Mouse (Mus musculus): ENCODE results near the gene Galnt10.
A peak's percentile ranks its signal among the peaks of the same experiment; 100 is the strongest.

Galnt10 gene

DNA sequence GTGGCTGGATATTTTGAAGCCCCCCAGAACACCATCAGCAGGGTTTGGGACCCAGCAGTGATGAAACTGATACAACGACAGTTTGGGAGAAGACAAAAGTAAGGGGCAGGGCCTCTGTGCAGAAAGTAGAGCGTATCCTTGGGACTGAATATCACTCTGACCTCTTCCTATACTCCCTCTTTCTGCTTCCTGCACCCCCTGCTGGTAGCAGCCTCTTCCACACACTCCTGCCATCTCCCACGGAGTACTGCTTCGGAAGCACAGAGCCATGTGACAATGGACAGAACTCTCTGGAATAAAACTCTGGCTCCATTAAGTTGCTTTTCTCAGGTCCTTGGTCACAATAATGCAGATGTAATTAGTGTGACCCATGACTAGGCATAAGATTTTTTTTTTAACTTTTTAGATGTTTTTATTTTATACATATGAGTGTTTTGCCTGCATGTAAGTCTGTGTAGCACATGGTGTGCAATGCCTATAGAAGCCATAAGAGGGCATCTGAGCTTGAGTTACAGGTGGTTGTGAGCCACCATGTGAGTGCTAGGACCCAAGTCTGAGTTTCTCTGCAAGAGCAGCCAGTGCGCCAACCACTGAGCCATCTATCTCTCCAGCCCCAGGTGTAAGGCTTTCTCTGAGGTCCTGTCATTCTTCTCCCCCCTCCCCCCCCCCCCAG lies 79.7 kb downstream of the Galnt10 start:
- no peak for DNase-seq (ENCODE audit: low spot score in 2 of 2)

GRCm38 (mm10) chr11:57725926-57726325 lies 80.7 kb downstream of the Galnt10 start:
- DNase-seq (ENCODE audit: low spot score in 2 of 2) = no peak

DNA sequence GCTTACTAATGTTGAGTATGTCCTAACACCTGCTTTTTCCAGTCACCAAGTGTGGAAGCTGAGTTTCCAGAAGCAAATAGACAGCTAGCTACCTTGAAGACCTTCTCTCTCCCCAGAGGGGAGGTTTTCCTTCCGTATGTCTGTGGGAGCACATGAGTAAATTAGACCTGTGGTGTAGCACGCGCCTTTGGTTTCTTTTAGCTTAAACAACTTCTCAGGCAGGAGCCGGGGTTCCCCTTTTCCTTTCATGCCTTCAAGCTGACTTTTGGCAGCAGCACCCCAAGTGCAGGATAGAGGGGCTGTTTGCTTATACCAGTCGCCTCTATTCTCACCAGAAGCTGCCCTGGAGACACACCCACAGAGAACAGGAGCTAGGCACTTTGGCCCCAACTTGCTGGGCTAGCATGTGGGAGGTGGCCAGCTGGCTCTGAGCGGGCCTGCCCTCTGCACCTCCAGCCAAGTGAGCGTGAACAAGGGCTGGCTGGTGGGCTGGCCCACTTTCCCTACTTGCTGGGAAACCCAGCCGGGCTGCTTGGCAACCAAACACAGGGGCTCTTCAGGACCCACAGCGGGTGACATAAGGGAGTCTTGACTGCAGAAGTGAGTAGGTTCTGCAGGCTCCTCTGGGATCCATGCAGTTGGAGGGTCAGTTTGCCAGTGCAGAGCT lies 82.2 kb downstream of the Galnt10 start:
- peak; percentile 10 to 34 for DNase-seq (ENCODE audit: low spot score in 2 of 2)

GRCm38 (mm10) chr11:57732410-57733281 lies 87.4 kb downstream of the Galnt10 start:
- DNase-seq (ENCODE audit: low spot score in 2 of 2) = no peak

DNA sequence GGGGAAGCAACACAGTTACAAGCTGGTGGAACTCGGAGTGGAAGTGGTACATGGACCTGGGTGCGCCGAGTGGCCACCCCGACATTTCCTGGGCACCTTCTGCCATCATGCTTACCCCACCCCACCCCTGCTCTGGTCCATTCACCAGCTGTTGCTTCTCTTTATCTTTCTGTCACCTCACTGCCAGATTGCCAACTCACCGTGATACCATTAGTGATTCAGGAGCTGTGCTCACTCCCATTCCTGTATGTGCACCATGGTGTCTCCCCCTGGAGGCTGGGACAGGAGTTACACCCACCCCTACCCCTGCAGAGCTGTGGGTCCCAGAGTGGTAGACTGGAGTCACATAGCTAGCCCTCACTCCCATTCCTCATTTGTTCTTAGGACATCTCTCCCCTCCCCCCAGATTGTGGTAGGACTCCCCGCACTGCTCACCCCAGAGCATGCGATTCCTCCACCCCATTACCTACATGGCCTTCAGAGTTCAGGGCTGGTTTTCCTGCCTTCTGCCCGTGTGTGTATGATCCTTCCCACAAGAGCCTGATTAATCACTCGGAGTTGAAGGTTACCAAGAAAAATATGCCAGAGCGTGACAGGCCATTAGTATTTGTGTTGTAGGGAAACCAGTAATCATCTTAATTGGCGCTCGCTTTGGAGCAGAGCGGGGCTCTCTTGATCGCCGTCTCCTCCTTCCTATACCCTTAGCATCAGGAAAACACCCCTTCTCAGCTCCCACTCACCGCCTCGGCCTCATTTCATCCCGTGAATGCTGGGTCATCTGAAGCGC lies 102.2 kb downstream of the Galnt10 start:
- DNase-seq (ENCODE audit: low spot score in 2 of 2) = no peak

GRCm38 (mm10) chr11:57753538-57754203 lies 108.4 kb downstream of the Galnt10 start:
- DNase-seq (ENCODE audit: low spot score in 2 of 2) = no peak

DNA sequence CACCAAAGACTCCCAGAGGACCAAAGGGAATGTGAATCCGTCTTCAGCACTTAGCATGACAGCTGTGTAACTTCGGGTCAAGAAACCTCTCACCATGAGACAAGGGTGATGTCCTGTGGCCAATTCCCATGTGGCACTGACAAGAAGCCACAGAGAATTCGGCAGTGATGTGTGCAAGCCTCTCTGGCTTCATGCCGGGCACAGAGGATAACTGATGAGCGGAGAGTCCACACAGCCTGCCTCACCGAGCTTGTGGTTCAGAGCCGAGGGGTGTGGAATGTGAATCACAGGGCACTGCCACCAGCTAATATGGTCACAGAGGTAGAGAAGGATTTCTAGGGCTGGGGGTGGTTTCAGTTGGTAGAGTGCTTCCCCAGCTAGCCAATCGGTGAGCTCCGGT lies 113.4 kb downstream of the Galnt10 start:
- DNase-seq (ENCODE audit: low spot score in 2 of 2) = no peak

- no peak for DNase-seq (ENCODE audit: low spot score in 2 of 2)
Observed at GRCm38 (mm10) chr11:57760509-57761058, 115.3 kb downstream of the Galnt10 start.

- no peak for DNase-seq (ENCODE audit: low spot score in 2 of 2)
Observed at GRCm38 (mm10) chr11:57761347-57761746, 116.1 kb downstream of the Galnt10 start.

GRCm38 (mm10) chr11:57764124-57764523 lies 118.9 kb downstream of the Galnt10 start:
- DNase-seq (ENCODE audit: low spot score in 2 of 2) = no peak

GRCm38 (mm10) chr11:57766617-57767016 lies 121.4 kb downstream of the Galnt10 start:
- no peak for DNase-seq (ENCODE audit: low spot score in 2 of 2)

- DNase-seq (ENCODE audit: low spot score in 2 of 2) = no peak
Observed at GRCm38 (mm10) chr11:57767171-57767570, 121.9 kb downstream of the Galnt10 start.

DNA sequence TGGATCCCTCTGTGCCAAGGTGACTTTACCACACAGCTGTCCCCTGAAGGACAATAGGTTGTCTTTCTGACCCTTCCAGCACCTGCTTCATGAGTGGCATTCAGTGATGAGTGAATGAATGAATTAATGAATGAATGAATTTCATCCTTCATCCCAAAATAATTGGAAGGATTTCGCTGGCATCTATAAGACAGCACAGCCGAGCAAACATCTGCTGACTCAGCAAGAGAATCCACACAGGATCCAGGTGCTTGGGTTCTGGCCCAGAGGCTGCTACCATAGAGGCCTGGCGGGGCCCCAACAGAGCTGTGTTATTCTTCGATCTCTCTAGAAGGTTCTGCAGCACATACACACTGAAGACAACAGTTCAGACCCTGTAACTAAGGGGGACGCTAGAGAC lies 125.5 kb downstream of the Galnt10 start:
- no peak for DNase-seq (ENCODE audit: low spot score in 2 of 2)

- no peak for DNase-seq (ENCODE audit: low spot score in 2 of 2)
Observed at GRCm38 (mm10) chr11:57771676-57772075, 126.4 kb downstream of the Galnt10 start.

DNA sequence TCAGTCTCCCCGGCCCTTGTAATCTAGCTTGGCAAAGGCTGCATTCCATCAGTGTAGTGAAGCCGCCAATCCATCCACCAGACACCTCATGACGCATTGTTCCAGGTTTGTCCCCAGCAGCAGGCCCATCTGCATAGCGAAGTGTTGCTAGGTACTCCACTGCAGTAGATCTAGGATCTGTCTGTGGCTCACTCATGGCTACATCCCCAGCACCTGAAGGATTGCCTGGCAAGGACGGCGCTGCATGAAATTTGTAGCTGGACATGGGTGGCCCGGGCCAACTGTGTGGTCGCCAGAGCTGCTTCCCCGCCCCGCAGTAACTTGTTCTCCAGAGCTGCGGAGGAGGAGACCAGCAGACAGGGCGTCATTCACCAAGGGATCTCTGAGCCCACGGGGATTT lies 128.2 kb downstream of the Galnt10 start:
- DNase-seq (ENCODE audit: low spot score in 2 of 2) = no peak

- DNase-seq (ENCODE audit: low spot score in 2 of 2) = no peak
Observed at GRCm38 (mm10) chr11:57773936-57774335, 128.7 kb downstream of the Galnt10 start.

GRCm38 (mm10) chr11:57775868-57776267 lies 130.6 kb downstream of the Galnt10 start:
- no peak for DNase-seq (ENCODE audit: low spot score in 2 of 2)

DNA sequence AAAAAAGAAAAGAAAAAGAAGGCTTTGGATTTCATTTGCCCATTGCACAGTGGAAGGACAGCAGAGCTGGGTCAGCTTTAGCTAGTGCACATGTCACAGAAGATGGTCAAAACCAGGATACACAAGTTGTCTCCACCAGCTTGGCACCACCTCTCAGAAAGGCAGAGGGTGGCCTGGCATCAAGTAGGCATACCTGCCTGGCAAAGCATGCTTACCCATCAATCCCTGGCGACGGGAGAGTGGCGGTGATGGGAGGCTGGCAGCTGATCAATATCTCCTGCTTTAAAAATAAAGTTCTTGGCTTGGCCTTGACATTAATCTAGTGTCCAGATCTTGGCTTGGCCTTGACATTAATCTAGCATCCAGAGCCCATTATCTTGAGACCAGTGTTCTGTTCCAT lies 131.3 kb downstream of the Galnt10 start:
- no peak for DNase-seq (ENCODE audit: low spot score in 2 of 2)

DNA sequence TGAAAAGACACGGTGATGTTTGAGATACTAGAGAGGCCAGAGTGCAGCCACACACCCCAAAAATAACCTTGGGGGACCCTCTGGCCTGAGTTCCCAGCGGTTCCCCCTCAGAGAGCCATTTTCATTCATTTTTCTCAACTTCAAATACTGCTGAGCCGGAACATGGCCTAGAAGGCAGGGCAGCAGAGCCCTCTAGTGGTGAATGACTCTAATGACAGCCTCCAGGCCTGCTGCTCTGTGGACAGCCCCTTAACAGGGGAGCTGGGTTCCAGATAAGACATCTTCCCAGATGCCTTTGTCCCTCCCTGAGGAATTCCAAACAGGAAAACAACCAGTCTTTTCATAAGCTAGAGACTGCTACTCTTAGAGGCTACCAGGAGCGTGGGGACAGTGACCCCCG lies 133.1 kb downstream of the Galnt10 start:
- no peak for DNase-seq (ENCODE audit: low spot score in 2 of 2)

DNA sequence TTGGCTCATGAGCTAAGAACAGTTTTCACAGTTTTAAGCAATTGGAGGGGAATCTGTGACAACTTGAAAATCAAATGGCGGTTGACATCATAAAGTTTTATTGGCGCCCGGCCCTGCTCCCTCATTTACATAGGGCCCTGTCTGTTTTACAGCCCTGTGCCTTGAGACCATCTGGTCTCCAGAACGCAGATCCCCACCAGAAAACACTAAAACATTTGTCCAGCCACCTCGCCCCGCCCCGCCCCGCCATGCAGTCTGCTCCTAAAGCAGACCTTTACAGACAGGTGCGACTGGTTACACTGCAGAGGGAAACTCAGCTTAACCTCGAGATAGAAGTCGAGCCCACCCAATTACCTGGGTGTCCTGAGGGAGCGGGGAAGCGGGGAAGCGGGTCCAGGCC lies 134.6 kb downstream of the Galnt10 start:
- no peak for DNase-seq (ENCODE audit: low spot score in 2 of 2)

Data from right cerebral cortex, postnatal 36 days (tissue).